Mouse (Mus musculus) hindbrain, embryonic 11.5 days (tissue): ENCODE measurements at regions not wholly inside any gene's neighbourhood (a gene's known extent, or its start where the extent isn't known, plus 50 kb on each side); places are given as distances from the start of the nearest gene placed in this dataset.

ENCODE experiments used
- ATAC-seq: fragments of 200-750 bp; cut with Nextera tagmentation; 2 replicates; pipeline ENCODE4 v1.8.0; 2017; ENCODE audit warnings: mild to moderate bottlenecking, moderate TSS enrichment, moderate library complexity; ENCODE audit not compliant: low FRiP score
- DNase-seq: peaks from one replicate; pipeline ENCODE4 v3.0.0-alpha.2; 2015; ENCODE audit warnings: low spot score
- H3K27ac ChIP-seq: fragments of 300-500 bp; sonication (generic); 2 replicates; pipeline ENCODE4 v1.5.1; 2014; ENCODE audit warnings: mild to moderate bottlenecking, low read depth, low read length
- H3K27me3 ChIP-seq: fragments of 300-500 bp; sonication (generic); 2 replicates; pipeline ENCODE4 v1.6.1; 2014; ENCODE audit warnings: mild to moderate bottlenecking, low read length, moderate library complexity, mixed read lengths; ENCODE audit not compliant: control insufficient read depth, insufficient read depth
- H3K36me3 ChIP-seq: fragments of 300-500 bp; sonication (generic); 2 replicates; pipeline ENCODE4 v1.6.1; 2014; ENCODE audit warnings: mild to moderate bottlenecking, low read length, moderate library complexity, mixed read lengths; ENCODE audit not compliant: control insufficient read depth, insufficient read depth
- H3K4me1 ChIP-seq: fragments of 300-500 bp; sonication (generic); replicated peaks from 2 replicates; pipeline ENCODE4 v1.6.1; 2014; ENCODE audit warnings: low read length, mixed read lengths; ENCODE audit not compliant: control insufficient read depth, insufficient read depth
- H3K4me2 ChIP-seq: fragments of 300-500 bp; sonication (generic); replicated peaks from 2 replicates; pipeline ENCODE4 v1.6.1; 2014; ENCODE audit warnings: mild to moderate bottlenecking, low read depth, low read length
- H3K4me3 ChIP-seq: fragments of 300-500 bp; sonication (generic); 2 replicates; pipeline ENCODE4 v1.5.1; 2014; ENCODE audit warnings: low read depth, low read length
- H3K9ac ChIP-seq: fragments of 300-500 bp; sonication (generic); 2 replicates; pipeline ENCODE4 v1.6.1; 2014; ENCODE audit warnings: low read depth, low read length
- H3K9me3 ChIP-seq: fragments of 300-500 bp; sonication (generic); 2 replicates; pipeline ENCODE4 v1.6.1; 2016; ENCODE audit warnings: low read length; ENCODE audit not compliant: control insufficient read depth
- WGBS: fragments of 180-500 bp; shearing (Covaris S2); extraction: QIAGEN DNeasy Blood & Tissue Kit; methylation state at CpG from one replicate; pipeline ENCODE4 v1.1.7; 2014; 5-methylcytosine and 5-hydroxymethylcytosine counted together

DNA sequence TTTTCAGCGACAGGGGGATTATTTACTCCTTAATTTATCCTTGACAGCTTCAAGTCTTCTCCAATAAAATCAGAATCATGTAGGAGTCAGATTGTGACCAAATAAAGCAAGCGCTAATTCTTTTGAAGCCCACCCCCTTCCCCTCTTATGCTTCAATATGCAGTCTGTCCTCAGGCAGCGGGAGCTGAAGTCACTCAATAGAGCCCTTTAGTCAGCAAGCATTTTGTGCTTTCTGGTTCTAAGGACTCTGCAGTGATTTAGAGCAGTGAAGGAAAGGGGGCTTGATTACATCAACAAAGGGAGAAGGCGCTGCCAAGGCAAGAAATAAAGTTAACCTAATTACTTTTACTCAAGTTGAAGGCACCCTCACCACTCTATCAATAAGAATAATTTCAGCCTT is 298.5 kb upstream of the Galnt5 start:
- Histone ChIP-seq H3K36me3 (no peaks in the 10 kb centered on the region), H3K4me3 (no peak overlapping the region; the same call in 1 of the 2 replicates), H3K27me3 (no peaks in the 10 kb centered on the region), H3K4me2 (peak overlapping the region; percentile 35), H3K9me3 (no peaks in the 10 kb centered on the region), H3K4me1 (no peaks in the 10 kb centered on the region), H3K27ac (no peak overlapping the region), H3K9ac (no peak overlapping the region)
- no peak for DNase-seq
- 27% methylated on average over 4 of the region's 4 CpGs for WGBS
- 0 out of 2 replicates have a peak, but pooled peaks have one; percentile 25 for ATAC-seq

DNA sequence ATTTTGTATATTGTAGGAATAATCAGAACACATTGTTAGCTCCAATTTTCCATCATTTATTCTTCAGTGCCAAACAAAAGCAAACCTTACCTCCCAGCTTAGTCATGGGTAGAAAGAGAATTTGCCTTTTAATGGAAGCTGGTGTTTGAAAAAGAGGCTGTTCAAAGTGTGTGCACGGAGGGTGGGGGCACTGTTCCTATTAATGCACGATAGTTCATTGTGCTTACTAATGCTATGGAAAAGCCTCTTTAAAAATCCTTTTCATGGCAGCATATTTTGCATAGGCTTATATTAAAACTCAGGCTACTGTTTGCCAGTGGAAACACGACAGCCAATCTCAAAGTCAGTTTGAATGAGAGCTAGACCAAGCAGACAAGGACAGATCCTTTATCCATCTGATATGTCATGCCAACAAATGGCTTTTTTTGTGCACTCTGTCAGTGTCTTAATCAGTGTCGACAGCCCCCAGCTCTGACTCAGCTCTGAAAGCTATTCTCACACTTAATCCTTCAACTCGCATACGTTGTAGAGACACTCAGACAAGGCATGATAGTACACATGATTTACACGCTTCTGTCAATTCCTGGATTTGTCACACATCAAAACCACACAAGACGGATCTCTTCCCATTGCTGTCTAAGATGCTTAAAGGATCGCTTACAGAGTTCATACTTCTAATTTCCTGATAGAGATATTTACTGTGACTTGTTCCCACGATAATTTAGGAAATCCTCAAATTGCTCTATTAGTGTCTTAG is 280.8 kb upstream of the Galnt5 start:
- Histone ChIP-seq H3K27me3 (no peaks in the 10 kb centered on the region), H3K9ac (no peak overlapping the region), H3K4me1 (no peaks in the 10 kb centered on the region), H3K27ac (no peak overlapping the region), H3K9me3 (no peaks in the 10 kb centered on the region), H3K36me3 (no peaks in the 10 kb centered on the region), H3K4me3 (no peak overlapping the region), H3K4me2 (no peak overlapping the region)
- 52% methylated on average over 10 of the region's 10 CpGs for WGBS
- DNase-seq = peak; percentile 11
- ATAC-seq = peak; percentile 71
